Mouse (Mus musculus) B cell, adult 62 days (primary cell): ENCODE results near the gene Skint7. TPM values are rescaled to one million over a fixed set of nuclear protein-coding genes. Genes with fewer than 3 reads are reported as not detected.

Experiments used
- total RNA-seq: library from RNA; stranded (reverse); gene quantifications from 4 replicates; pipeline ENCODE4 v1.2.4, GENCODE M21; 2023

Skint7 gene
- not detected in 4 replicates for total RNA-seq

DNA sequence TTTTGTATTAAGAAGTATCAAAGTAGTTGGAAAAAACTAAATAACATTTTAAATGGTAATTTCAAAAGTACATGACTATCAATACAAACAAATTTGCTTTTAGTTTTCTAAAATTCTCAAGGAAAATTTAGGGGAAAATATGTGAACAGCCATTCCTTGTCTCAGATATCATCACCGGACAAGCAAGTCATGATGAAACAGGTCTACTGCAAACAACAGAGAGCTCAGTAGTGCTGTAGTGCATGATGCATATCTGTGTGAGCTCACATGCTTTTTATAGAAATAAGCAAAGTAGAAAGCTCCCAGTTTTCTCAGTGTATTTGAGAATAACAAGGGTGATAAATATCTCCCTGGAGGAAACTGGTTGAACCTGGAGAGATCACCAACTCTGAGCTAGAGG is at the start of gene Skint7:
Skint7 (plus strand) TSS at position 301 of the 400 bp plus-strand sequence.

DNA sequence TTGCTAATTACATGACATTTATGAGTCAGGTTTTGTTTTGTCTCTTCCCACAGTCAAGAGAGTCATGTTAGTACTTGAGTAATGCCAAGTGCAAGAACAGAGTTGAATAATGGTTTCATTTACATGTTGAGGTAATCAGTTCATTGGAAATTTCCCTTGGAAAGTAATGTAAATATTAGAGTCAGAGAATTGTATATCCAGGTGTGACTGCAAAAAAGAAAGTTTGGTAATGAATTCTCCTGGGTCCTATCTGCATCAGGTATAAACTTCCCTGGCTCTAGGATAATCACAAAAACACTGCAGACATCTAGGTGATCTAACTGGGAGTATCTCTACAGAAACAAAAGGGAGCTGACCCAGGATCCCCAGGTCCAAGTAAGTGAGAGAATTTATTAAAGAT is 33.2 kb downstream of the Skint7 start, which contains the start of gene Skint1:
Skint1 (plus strand) TSS at position 301 of the 400 bp plus-strand sequence.

Other genes starting within 250 kb of the Skint7 start
- not detected in 4 replicates for gene Slc5a9, start 70.0 kb upstream of the Skint7 start, total RNA-seq
- not detected in 4 replicates for gene Skint8, start 53.5 kb upstream of the Skint7 start, total RNA-seq
- not detected in 4 replicates for gene Skint1, start 33.3 kb downstream of the Skint7 start, total RNA-seq
- not detected in 4 replicates for gene Skint4, start 99.1 kb downstream of the Skint7 start, total RNA-seq